ENCODE assay signal across 8 mouse cellular contexts in the genomic region with DNA sequence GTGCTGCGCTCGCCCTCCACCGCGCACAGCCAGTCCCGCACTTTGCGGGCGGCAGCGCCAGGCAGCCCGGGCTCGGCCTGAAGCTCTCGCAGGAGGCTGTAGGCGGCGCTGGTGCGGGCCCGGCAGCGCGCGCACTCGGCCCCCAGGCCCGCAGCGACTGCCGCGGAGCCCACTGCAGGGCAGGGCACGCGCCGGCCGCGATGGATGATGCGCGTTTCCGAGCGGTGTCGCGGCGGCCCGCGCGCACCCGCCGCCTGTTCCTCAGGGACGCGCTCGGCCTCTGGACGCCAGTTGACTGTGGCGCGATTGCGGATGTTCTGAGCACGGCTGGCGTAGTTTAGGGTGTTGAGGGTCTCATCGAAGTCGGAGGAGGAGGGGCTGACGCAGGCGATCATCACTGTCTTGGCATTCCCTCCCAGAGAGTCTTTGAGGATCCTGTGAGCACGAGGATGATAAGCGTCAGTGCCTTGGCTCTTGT. TPM values are rescaled to one million over a fixed set of nuclear protein-coding genes. Genes with fewer than 3 reads are reported as not detected.
DNase-seq lines count a peak whose midpoint lies in the region; ATAC-seq lines count a peak whose summit lies in the region.

No protein-coding gene starts in this region.

- under 1% methylated on average over 55 of the region's 55 CpGs for WGBS in midbrain, embryonic 14.5 days

- peak overlapping the region; percentile 50 for H3K9ac ChIP-seq in midbrain, embryonic 14.5 days (replicated peaks; ENCODE audit: low read length)

- no peaks in the 10 kb centered on the region; the same call in 1 of the 2 replicates for H3K27me3 ChIP-seq in midbrain, embryonic 14.5 days (ENCODE audit: control insufficient read depth, insufficient read depth, low read length)

- H3K27ac ChIP-seq in midbrain, embryonic 14.5 days (replicated peaks; ENCODE audit: low read depth, low read length): 0 out of 2 replicates have a peak overlapping the region, but pooled peaks have one; percentile 13

- no peaks in the 10 kb centered on the region for H3K9me3 ChIP-seq in midbrain, embryonic 14.5 days (ENCODE audit: control insufficient read depth, low read length)

- ATAC-seq in midbrain, embryonic 14.5 days (ENCODE audit: low FRiP score, low TSS enrichment): peak; percentile 82

- no peaks in the 10 kb centered on the region for H3K36me3 ChIP-seq in midbrain, embryonic 14.5 days (ENCODE audit: control insufficient read depth, insufficient read depth, low read length)

- H3K4me2 ChIP-seq in midbrain, embryonic 14.5 days (ENCODE audit: low read length): peak overlapping the region; percentile 70

- H3K4me3 ChIP-seq in midbrain, embryonic 14.5 days (replicated peaks; ENCODE audit: low read depth, low read length): peak overlapping the region; percentile 44

- peaks cover 14% of the 10 kb centered on the region; the same call in 1 of the 2 replicates for H3K4me1 ChIP-seq in midbrain, embryonic 14.5 days (ENCODE audit: control insufficient read depth, insufficient read depth, low read length)

- DNase-seq in lung, postnatal 10 days: peak; percentile 28
- DNase-seq in lung, postnatal 25 days (ENCODE audit: low spot score): no peak
- DNase-seq in cerebellum, postnatal 25 days: peak; percentile 73 to 85
- DNase-seq in frontal cortex, postnatal 36 days (ENCODE audit: low spot score in 2 of 2): peak; percentile 40 to 58
- peak; percentile 59 to 79 for DNase-seq in layer of hippocampus, postnatal 10 days (ENCODE audit: low spot score in 2 of 2)
- peak; percentile 93 for DNase-seq in midbrain, embryonic 14.5 days
- DNase-seq in urinary bladder, adult 2 months (ENCODE audit: low spot score): no peak
- DNase-seq in ovary, adult 18-20 months (ENCODE audit: low spot score): no peak

RNA-seq across cellular contexts. Expression of a gene that starts 5.4 kb away (rescaled TPM):
- total RNA-seq in layer of hippocampus, postnatal 10 days (2021): 1 to 10 TPM; 3.7 to 3.8 TPM
- 1.8 and 2.4 TPM in 2 replicates for polyA plus RNA-seq in midbrain, embryonic 14.5 days (2014; fragmentation: Nextera tagmentation; extraction: Ambion mirVana)
- polyA plus RNA-seq in urinary bladder, adult 2 months (2012; rRNA removed): 4.3 TPM in 2 replicates

RNA-seq across cellular contexts. Expression of a gene that starts 22.5 kb away (rescaled TPM):
- total RNA-seq in layer of hippocampus, postnatal 10 days (2021): under 1 TPM; 0.18 to 0.22 TPM
- 0.13 and 1.1 TPM in 2 replicates for polyA plus RNA-seq in midbrain, embryonic 14.5 days (2014; fragmentation: Nextera tagmentation; extraction: Ambion mirVana)
- 18.0 and 30.2 TPM in 2 replicates for polyA plus RNA-seq in urinary bladder, adult 2 months (2012; rRNA removed)

RNA-seq across cellular contexts. Expression of a gene that starts 32.8 kb away (rescaled TPM):
- total RNA-seq in layer of hippocampus, postnatal 10 days (2021): 10 to 100 TPM; 10.4 to 11.7 TPM
- 10.1 and 11.4 TPM in 2 replicates for polyA plus RNA-seq in midbrain, embryonic 14.5 days (2014; fragmentation: Nextera tagmentation; extraction: Ambion mirVana)
- 7.1 and 7.9 TPM in 2 replicates for polyA plus RNA-seq in urinary bladder, adult 2 months (2012; rRNA removed)

RNA-seq across cellular contexts. Expression of a gene that starts 32.8 kb away (rescaled TPM):
- total RNA-seq in layer of hippocampus, postnatal 10 days (2021): under 1 TPM; 0.21 to 0.25 TPM
- 0.14 TPM in 1 of 2 replicates, not detected in the other for polyA plus RNA-seq in midbrain, embryonic 14.5 days (2014; fragmentation: Nextera tagmentation; extraction: Ambion mirVana)
- polyA plus RNA-seq in urinary bladder, adult 2 months (2012; rRNA removed): 0.15 and 0.29 TPM in 2 replicates

RNA-seq across cellular contexts. Expression of a gene that starts 50.2 kb away (rescaled TPM):
- total RNA-seq in layer of hippocampus, postnatal 10 days (2021): 1 to 10 TPM in 1 of 2 experiments, under 1 TPM in 1; 0.96 to 1.3 TPM
- polyA plus RNA-seq in midbrain, embryonic 14.5 days (2014; fragmentation: Nextera tagmentation; extraction: Ambion mirVana): 1.3 and 2.5 TPM in 2 replicates
- 0.10 TPM in 2 replicates for polyA plus RNA-seq in urinary bladder, adult 2 months (2012; rRNA removed)

Comparison
In these comparisons a context has a peak if more than half of its experiments do, and no peak if none do; other contexts are left out.
1. DNase-seq: peak in lung, postnatal 10 days (single experiment), cerebellum, postnatal 25 days (2 of 2), frontal cortex, postnatal 36 days (2 of 2), layer of hippocampus, postnatal 10 days (2 of 2) and midbrain, embryonic 14.5 days (single experiment); none in lung, postnatal 25 days (single experiment), urinary bladder, adult 2 months (single experiment) and ovary, adult 18-20 months (single experiment).